Mouse (Mus musculus) thymus, adult 2 months (tissue): ENCODE measurements around the gene Edn1.

Source experiments
- CTCF ChIP-seq: fragments of 200-500 bp; IDR thresholded peaks from 2 replicates; pipeline ENCODE4 v1.5.1; 2012; ENCODE audit warnings: mild to moderate bottlenecking, control low read depth, low read length, moderate library complexity, borderline replicate concordance; ENCODE audit not compliant: control insufficient read depth, poor library complexity, insufficient read depth; ENCODE audit errors: extremely low read depth
- POLR2A ChIP-seq: fragments of 200-500 bp; IDR thresholded peaks from 2 replicates; pipeline ENCODE4 v1.6.1; 2012; ENCODE audit warnings: mild to moderate bottlenecking, low read length, control low read depth, moderate library complexity; ENCODE audit not compliant: control insufficient read depth, poor library complexity, insufficient read depth; ENCODE audit errors: extremely low read depth

DNA sequence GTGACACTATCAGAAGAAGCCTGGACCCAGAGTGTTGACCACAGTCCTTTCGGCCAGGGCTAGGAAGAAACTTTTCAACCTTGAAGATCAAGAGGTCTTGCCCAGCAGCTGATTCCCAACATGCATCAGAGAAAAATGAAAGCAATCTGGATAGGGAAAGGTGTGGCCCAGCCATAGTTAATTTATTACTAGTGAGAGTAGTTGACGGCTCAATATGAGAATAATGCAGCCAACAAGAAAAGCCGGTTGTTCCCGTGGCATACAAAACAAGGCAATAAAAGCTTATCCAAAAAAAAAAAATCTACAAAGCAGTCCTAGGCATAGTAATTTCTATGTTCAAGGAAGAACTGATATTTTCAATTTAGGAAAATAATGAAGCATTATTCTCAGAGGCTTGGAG, 16.5 kb downstream of the Edn1 start:
- no peak for TF ChIP-seq CTCF
- TF ChIP-seq POLR2A = no peak
